Mouse (Mus musculus) neutrophil, adult 59 days (primary cell): ENCODE data around the gene Hoxa3. TPM values are rescaled to one million over a fixed set of nuclear protein-coding genes. Genes with fewer than 3 reads are reported as not detected.

ENCODE experiments used
- total RNA-seq, 2 experiments: library from RNA; stranded (reverse); gene quantifications; 1 replicate in 1 of 2; 2 replicates in 1 of 2; pipeline ENCODE4 v1.2.4; 2023

Hoxa3 gene
- total RNA-seq, 2 experiments from 2014 or later = not detected

Other genes starting within 250 kb of the Hoxa3 start
- gene Skap2, start 200.8 kb downstream of the Hoxa3 start, total RNA-seq = 100 to 1,000 TPM; 199 to 208 TPM
- gene Hoxa1, start 55.0 kb downstream of the Hoxa3 start, total RNA-seq = not detected
- gene Hoxa2, start 48.5 kb downstream of the Hoxa3 start, total RNA-seq = under 1 TPM in 1 of 2 experiments, not detected in 1; 0.27 TPM
- not detected for gene 5730596B20Rik, start 35.8 kb downstream of the Hoxa3 start, total RNA-seq
- gene Hoxa4, start 21.6 kb downstream of the Hoxa3 start, total RNA-seq = under 1 TPM in 1 of 2 experiments, not detected in 1; 0.22 TPM
- gene Hoxa5, start 8.7 kb downstream of the Hoxa3 start, total RNA-seq = under 1 TPM; 0.18 to 0.20 TPM
- gene Hoxa6, start 4.6 kb downstream of the Hoxa3 start, total RNA-seq = not detected
- not detected for gene Gm28308, start within 50 bp of the Hoxa3 start, total RNA-seq
- under 1 TPM; 0.38 to 0.46 TPM for gene Hoxa7, start 8.5 kb upstream of the Hoxa3 start, total RNA-seq
- gene Hoxa9, start 17.8 kb upstream of the Hoxa3 start, total RNA-seq = under 1 TPM; 0.97 to 1.00 TPM
- gene Hoxa10, start 27.5 kb upstream of the Hoxa3 start, total RNA-seq = not detected
- not detected for gene Hoxa11, start 32.5 kb upstream of the Hoxa3 start, total RNA-seq
- not detected for gene Hoxa13, start 47.5 kb upstream of the Hoxa3 start, total RNA-seq
- gene Evx1, start 100.2 kb upstream of the Hoxa3 start, total RNA-seq = not detected